Mouse (Mus musculus): ENCODE data around the gene Hcn2. TPM values are rescaled to one million over a fixed set of nuclear protein-coding genes. Genes with fewer than 3 reads are reported as not detected.

The Hcn2 gene
- polyA plus RNA-seq, 1 experiment from 2014 or later: 0.20 TPM

GRCm38 (mm10) chr10:79766508-79767325 is 50.3 kb downstream of the Hcn2 start, which contains the start of gene Rnf126:
Rnf126 (minus strand) TSS chr10:79766952.
- ATAC-seq (ENCODE audit: low FRiP score) (peak; percentile 94), DNase-seq (ENCODE audit: low spot score) (peak; percentile 100)
- WGBS: under 1% methylated on average over 91 of the region's 101 CpGs
- Histone ChIP-seq H3K9me3 (ENCODE audit: control insufficient read depth, low read length) (no peaks in the 10 kb centered on the region), H3K36me3 (ENCODE audit: control insufficient read depth, insufficient read depth, low read length) (no peaks in the 10 kb centered on the region), H3K27ac (ENCODE audit: low read depth, low read length) (peak within 1 kb of the TSS; percentile 92), H3K4me3 (ENCODE audit: low read depth, low read length) (peak within 1 kb of the TSS; percentile 91), H3K4me2 (replicated peaks; ENCODE audit: low read depth, low read length) (peak within 1 kb of the TSS; percentile 75), H3K27me3 (ENCODE audit: control insufficient read depth, insufficient read depth, low read length) (no peaks in the 10 kb centered on the region), H3K4me1 (replicated peaks; ENCODE audit: control insufficient read depth, insufficient read depth, low read length) (peaks cover 12% of the 10 kb centered on the region), H3K9ac (ENCODE audit: low read depth, low read length) (peak within 1 kb of the TSS; percentile 96)

- peak; percentile 89 for ATAC-seq (ENCODE audit: low FRiP score)
- Histone ChIP-seq H3K36me3 (ENCODE audit: control insufficient read depth, insufficient read depth, low read length) (no peaks in the 10 kb centered on the region), H3K4me1 (replicated peaks; ENCODE audit: control insufficient read depth, insufficient read depth, low read length) (peaks cover 12% of the 10 kb centered on the region), H3K27ac (ENCODE audit: low read depth, low read length) (peak overlapping the region; percentile 92), H3K4me3 (ENCODE audit: low read depth, low read length) (peak overlapping the region; percentile 91), H3K4me2 (replicated peaks; ENCODE audit: low read depth, low read length) (peak overlapping the region; percentile 75), H3K9ac (ENCODE audit: low read depth, low read length) (peak overlapping the region; percentile 32; the same call in 1 of the 2 replicates), H3K27me3 (ENCODE audit: control insufficient read depth, insufficient read depth, low read length) (no peaks in the 10 kb centered on the region), H3K9me3 (ENCODE audit: control insufficient read depth, low read length) (no peaks in the 10 kb centered on the region)
- DNase-seq (ENCODE audit: low spot score): peak; percentile 95
- 8% methylated on average over 40 of the region's 40 CpGs for WGBS
These were observed 51.2 kb downstream of the Hcn2 start for GRCm38 (mm10) chr10:79767372-79768244.

GRCm38 (mm10) chr10:79768400-79768799 is 52.0 kb downstream of the Hcn2 start:
- peaks cover 12% of the 10 kb centered on the region for H3K4me1 ChIP-seq (replicated peaks; ENCODE audit: control insufficient read depth, insufficient read depth, low read length)
- H3K36me3 ChIP-seq (ENCODE audit: control insufficient read depth, insufficient read depth, low read length): no peaks in the 10 kb centered on the region
- no peak overlapping the region for H3K4me3 ChIP-seq (ENCODE audit: low read depth, low read length)
- H3K27ac ChIP-seq (ENCODE audit: low read depth, low read length): no peak overlapping the region
- no peak for ATAC-seq (ENCODE audit: low FRiP score)
- DNase-seq (ENCODE audit: low spot score): peak; percentile 88
- no peak overlapping the region; the same call in 1 of the 2 replicates for H3K9ac ChIP-seq (ENCODE audit: low read depth, low read length)
- no peaks in the 10 kb centered on the region for H3K9me3 ChIP-seq (ENCODE audit: control insufficient read depth, low read length)
- no peaks in the 10 kb centered on the region for H3K27me3 ChIP-seq (ENCODE audit: control insufficient read depth, insufficient read depth, low read length)
- H3K4me2 ChIP-seq (replicated peaks; ENCODE audit: low read depth, low read length): no peak overlapping the region; the same call in 1 of the 2 replicates
- WGBS: 3% methylated on average over 5 of the region's 5 CpGs

- Histone ChIP-seq H3K9me3 (ENCODE audit: control insufficient read depth, low read length) (no peaks in the 10 kb centered on the region), H3K4me2 (replicated peaks; ENCODE audit: low read depth, low read length) (no peak overlapping the region), H3K36me3 (ENCODE audit: control insufficient read depth, insufficient read depth, low read length) (no peaks in the 10 kb centered on the region), H3K27ac (ENCODE audit: low read depth, low read length) (no peak overlapping the region), H3K4me3 (ENCODE audit: low read depth, low read length) (no peak overlapping the region), H3K9ac (ENCODE audit: low read depth, low read length) (no peak overlapping the region), H3K27me3 (ENCODE audit: control insufficient read depth, insufficient read depth, low read length) (no peaks in the 10 kb centered on the region), H3K4me1 (replicated peaks; ENCODE audit: control insufficient read depth, insufficient read depth, low read length) (peaks cover 12% of the 10 kb centered on the region)
- ATAC-seq (ENCODE audit: low FRiP score) (no peak), DNase-seq (ENCODE audit: low spot score) (no peak)
- WGBS: 36% methylated on average over 4 of the region's 4 CpGs
These were observed 52.9 kb downstream of the Hcn2 start for GRCm38 (mm10) chr10:79769329-79769728.

- Histone ChIP-seq H3K36me3 (ENCODE audit: control insufficient read depth, insufficient read depth, low read length) (no peaks in the 10 kb centered on the region), H3K9me3 (ENCODE audit: control insufficient read depth, low read length) (no peaks in the 10 kb centered on the region), H3K4me3 (ENCODE audit: low read depth, low read length) (no peak overlapping the region), H3K4me1 (replicated peaks; ENCODE audit: control insufficient read depth, insufficient read depth, low read length) (peaks cover 8% of the 10 kb centered on the region), H3K27ac (ENCODE audit: low read depth, low read length) (no peak overlapping the region), H3K4me2 (replicated peaks; ENCODE audit: low read depth, low read length) (no peak overlapping the region), H3K27me3 (ENCODE audit: control insufficient read depth, insufficient read depth, low read length) (peaks cover 8% of the 10 kb centered on the region), H3K9ac (ENCODE audit: low read depth, low read length) (no peak overlapping the region)
- 91% methylated on average over 3 of the region's 3 CpGs for WGBS
- ATAC-seq (ENCODE audit: low FRiP score): no peak
- no peak for DNase-seq (ENCODE audit: low spot score)
These were observed 55.9 kb downstream of the Hcn2 start for GRCm38 (mm10) chr10:79772320-79772719.

GRCm38 (mm10) chr10:79773208-79773607 is 56.8 kb downstream of the Hcn2 start:
- Histone ChIP-seq H3K4me3 (ENCODE audit: low read depth, low read length) (no peak overlapping the region), H3K9ac (ENCODE audit: low read depth, low read length) (no peak overlapping the region), H3K36me3 (ENCODE audit: control insufficient read depth, insufficient read depth, low read length) (no peaks in the 10 kb centered on the region), H3K27me3 (ENCODE audit: control insufficient read depth, insufficient read depth, low read length) (peaks cover 17% of the 10 kb centered on the region), H3K27ac (ENCODE audit: low read depth, low read length) (no peak overlapping the region), H3K9me3 (ENCODE audit: control insufficient read depth, low read length) (no peaks in the 10 kb centered on the region), H3K4me2 (replicated peaks; ENCODE audit: low read depth, low read length) (no peak overlapping the region), H3K4me1 (replicated peaks; ENCODE audit: control insufficient read depth, insufficient read depth, low read length) (peaks cover 6% of the 10 kb centered on the region; the same call in 1 of the 2 replicates)
- no peak for DNase-seq (ENCODE audit: low spot score)
- no peak for ATAC-seq (ENCODE audit: low FRiP score)
- 89% methylated on average over 2 of the region's 2 CpGs for WGBS

- Histone ChIP-seq H3K4me1 (replicated peaks; ENCODE audit: control insufficient read depth, insufficient read depth, low read length) (peaks cover 7% of the 10 kb centered on the region; the same call in 1 of the 2 replicates), H3K4me2 (replicated peaks; ENCODE audit: low read depth, low read length) (no peak overlapping the region), H3K27me3 (ENCODE audit: control insufficient read depth, insufficient read depth, low read length) (peaks cover 31% of the 10 kb centered on the region), H3K9ac (ENCODE audit: low read depth, low read length) (no peak overlapping the region), H3K4me3 (ENCODE audit: low read depth, low read length) (no peak overlapping the region), H3K27ac (ENCODE audit: low read depth, low read length) (no peak overlapping the region), H3K36me3 (ENCODE audit: control insufficient read depth, insufficient read depth, low read length) (no peaks in the 10 kb centered on the region), H3K9me3 (ENCODE audit: control insufficient read depth, low read length) (no peaks in the 10 kb centered on the region)
- ATAC-seq (ENCODE audit: low FRiP score) (no peak), DNase-seq (ENCODE audit: low spot score) (no peak)
- WGBS: 66% methylated on average over 5 of the region's 5 CpGs
These were observed 58.2 kb downstream of the Hcn2 start for GRCm38 (mm10) chr10:79774486-79775279.

- H3K4me3 ChIP-seq (ENCODE audit: low read depth, low read length): peak within 1 kb of the TSS; percentile 22
- no peak within 1 kb of the TSS for H3K27ac ChIP-seq (ENCODE audit: low read depth, low read length)
- H3K36me3 ChIP-seq (ENCODE audit: control insufficient read depth, insufficient read depth, low read length): no peaks in the 10 kb centered on the region
- DNase-seq (ENCODE audit: low spot score) (no peak), ATAC-seq (ENCODE audit: low FRiP score) (no peak)
- WGBS: 2% methylated on average over 38 of the region's 39 CpGs
- H3K4me2 ChIP-seq (replicated peaks; ENCODE audit: low read depth, low read length): peak within 1 kb of the TSS; percentile 42
- H3K4me1 ChIP-seq (replicated peaks; ENCODE audit: control insufficient read depth, insufficient read depth, low read length): peaks cover 13% of the 10 kb centered on the region; the same call in 1 of the 2 replicates
- no peaks in the 10 kb centered on the region for H3K9me3 ChIP-seq (ENCODE audit: control insufficient read depth, low read length)
- peaks cover 47% of the 10 kb centered on the region for H3K27me3 ChIP-seq (ENCODE audit: control insufficient read depth, insufficient read depth, low read length)
- peak within 1 kb of the TSS; percentile 45 for H3K9ac ChIP-seq (ENCODE audit: low read depth, low read length)
These were observed 60.7 kb downstream of the Hcn2 start, which contains the start of gene Fstl3 for GRCm38 (mm10) chr10:79777103-79777531. Fstl3 (plus strand) TSS chr10:79777272.

All from hindbrain, embryonic 11.5 days (tissue).